Mouse (Mus musculus): ENCODE measurements around the gene Rps6ka2.

- no peak for TF ChIP-seq TAL1 (IDR thresholded peaks at IDR 0.05; ENCODE audit: low read length)
- no peak for TF ChIP-seq GATA1 (IDR thresholded peaks at IDR 0.05; ENCODE audit: low read length)
Observed at GRCm38 (mm10) chr17:7189425-7189824, 19.5 kb downstream of the Rps6ka2 start.

Data from erythroblast, embryonic 14.5 days (primary cell).